In the genomic region with DNA sequence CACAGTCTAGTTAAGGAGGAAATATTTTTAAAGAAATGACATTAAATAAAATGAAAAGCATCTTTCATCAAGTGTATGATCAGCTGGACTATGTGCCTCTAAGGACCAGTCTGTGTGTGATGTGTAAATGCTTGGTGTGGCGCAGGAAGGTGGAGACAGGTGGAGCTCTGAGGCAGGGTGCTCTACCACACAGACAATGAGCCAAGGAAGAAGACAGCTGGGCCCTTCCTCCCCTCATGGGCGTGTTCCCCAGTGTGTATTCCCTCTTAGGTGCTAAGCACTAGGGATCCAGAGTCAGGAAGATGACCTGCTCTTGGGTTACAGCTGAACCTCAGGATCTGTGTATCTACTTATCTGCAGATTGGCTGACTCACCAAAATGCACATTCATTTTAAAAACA, we compare ENCODE assay signal across 22 mouse cellular contexts.
"Had no signal": no experiment of that assay in that cellular context is flagged by ENCODE, and none has a peak within 500 bp of the region (broad histone marks: within the 10 kb centered on the region; RNA-seq: fewer than 3 reads in every experiment).

No protein-coding gene starts in this region.

- ATAC-seq: hindbrain, postnatal 0 days; intestine, embryonic 16.5 days; liver, embryonic 12.5 days had no signal

- H3K9me3 ChIP-seq: heart, embryonic 12.5 days; hindbrain, embryonic 13.5 days; hindbrain, embryonic 15.5 days; kidney, embryonic 15.5 days; limb, embryonic 13.5 days; limb, embryonic 15.5 days; liver, embryonic 12.5 days had no signal

- H3K4me1 ChIP-seq: heart, embryonic 12.5 days; hindbrain, embryonic 13.5 days; hindbrain, embryonic 15.5 days; limb, embryonic 13.5 days; limb, embryonic 15.5 days; liver, embryonic 12.5 days had no signal

- H3K9ac ChIP-seq: heart, embryonic 12.5 days; hindbrain, embryonic 13.5 days; hindbrain, embryonic 15.5 days; kidney, embryonic 15.5 days; limb, embryonic 13.5 days; limb, embryonic 15.5 days; liver, embryonic 12.5 days had no signal

- H3K4me3 ChIP-seq: heart, embryonic 12.5 days; hindbrain, embryonic 13.5 days; hindbrain, embryonic 15.5 days; kidney, embryonic 15.5 days; limb, embryonic 13.5 days; limb, embryonic 15.5 days; liver, embryonic 12.5 days had no signal

- DNase-seq: gastrocnemius, postnatal 14 days; gastrocnemius, postnatal 36 days; heart, adult 18-20 months; heart, postnatal 10 days; kidney, adult 11 months; kidney, adult 2 months; kidney, adult 9 months; kidney, postnatal 14 days; kidney, postnatal 36 days; layer of hippocampus, adult 9-11 months; layer of hippocampus, postnatal 36 days; left cerebral cortex, postnatal 4 days had no signal

- H3K27me3 ChIP-seq: heart, embryonic 12.5 days; hindbrain, embryonic 13.5 days; hindbrain, embryonic 15.5 days; kidney, embryonic 15.5 days; limb, embryonic 13.5 days; limb, embryonic 15.5 days; liver, embryonic 12.5 days had no signal

- H3K27ac ChIP-seq: hindbrain, embryonic 13.5 days; hindbrain, embryonic 15.5 days; hindbrain, postnatal 0 days; kidney, embryonic 15.5 days; kidney, postnatal 0 days; limb, embryonic 13.5 days; limb, embryonic 15.5 days; liver, embryonic 12.5 days had no signal

- H3K4me2 ChIP-seq: heart, embryonic 12.5 days; hindbrain, embryonic 13.5 days; hindbrain, embryonic 15.5 days; kidney, embryonic 15.5 days; limb, embryonic 13.5 days; limb, embryonic 15.5 days; liver, embryonic 12.5 days had no signal

- H3K36me3 ChIP-seq: heart, embryonic 12.5 days; hindbrain, embryonic 13.5 days; hindbrain, embryonic 15.5 days; kidney, embryonic 15.5 days; limb, embryonic 13.5 days; limb, embryonic 15.5 days; liver, embryonic 12.5 days had no signal
